Mouse (Mus musculus): ENCODE results near the gene Tmem117.

- no peak for TF ChIP-seq CTCF (IDR thresholded peaks at IDR 0.05; ENCODE audit: extremely low read depth, insufficient read depth, insufficient read length, insufficient replicate concordance)
- TF ChIP-seq POLR2A (IDR thresholded peaks at IDR 0.05; ENCODE audit: low read depth, low read length), result no peak
Measured at GRCm38 (mm10) chr15:94661398-94661797, 32.4 kb downstream of the Tmem117 start.
